In genomic region chr7:144538030-144538644, GRCm38 (mm10) we compare ENCODE assay signal across 13 mouse cellular contexts. TPM values are rescaled to one million over a fixed set of nuclear protein-coding genes. Genes with fewer than 3 reads are reported as not detected.
A peak's percentile ranks its signal among the peaks of the same experiment; 100 is the strongest.
DNase-seq lines count a peak whose midpoint lies in the region; ATAC-seq and TF ChIP-seq lines count a peak whose summit lies in the region.
"Had no signal": no experiment of that assay in that cellular context is flagged by ENCODE, and none has a peak within 500 bp of the region (broad histone marks: within the 10 kb centered on the region; RNA-seq: fewer than 3 reads in every experiment).

No protein-coding gene starts in this region.

- 0 out of 2 replicates have a peak, but pooled peaks cover 2% of the 10 kb centered on the region for H3K36me3 ChIP-seq in forebrain, postnatal 0 days (ENCODE audit: insufficient read depth)
- H3K36me3 ChIP-seq in forebrain, embryonic 15.5 days = no peaks in the 10 kb centered on the region
- H3K36me3 ChIP-seq in hindbrain, postnatal 0 days (ENCODE audit: insufficient read depth, low read length) = no peaks in the 10 kb centered on the region
- peaks cover 13% of the 10 kb centered on the region for H3K36me3 ChIP-seq in hindbrain, embryonic 10.5 days

- H3K9ac ChIP-seq in forebrain, postnatal 0 days = no peak overlapping the region
- no peak overlapping the region for H3K9ac ChIP-seq in forebrain, embryonic 15.5 days (replicated peaks)
- H3K9ac ChIP-seq in hindbrain, postnatal 0 days (replicated peaks; ENCODE audit: low read length) = no peak overlapping the region

- no peak overlapping the region for H3K4me2 ChIP-seq in forebrain, postnatal 0 days (ENCODE audit: low read depth)
- H3K4me2 ChIP-seq in forebrain, embryonic 15.5 days (replicated peaks) = no peak overlapping the region
- H3K4me2 ChIP-seq in hindbrain, postnatal 0 days (ENCODE audit: low read depth, low read length) = no peak overlapping the region

- TF ChIP-seq CTCF in forebrain, postnatal 0 days (IDR thresholded peaks at IDR 0.05; ENCODE audit: low read depth) = no peak
- no peak for TF ChIP-seq CTCF in hindbrain, postnatal 0 days (IDR thresholded peaks at IDR 0.05; ENCODE audit: low read depth)

- 60% methylated on average over 4 of the region's 4 CpGs for WGBS in forebrain, postnatal 0 days
- 75% methylated on average over 4 of the region's 4 CpGs for WGBS in forebrain, embryonic 15.5 days
- WGBS in hindbrain, postnatal 0 days = 75% methylated on average over 4 of the region's 4 CpGs
- 92% methylated on average over 4 of the region's 4 CpGs for WGBS in hindbrain, embryonic 10.5 days

- ATAC-seq in forebrain, postnatal 0 days = peak; percentile 68
- ATAC-seq in forebrain, embryonic 15.5 days (replicated peaks) = no peak
- ATAC-seq in hindbrain, postnatal 0 days = 0 out of 2 replicates have a peak, but pooled peaks have one; percentile 53

- peak; percentile 21 for DNase-seq in forebrain, postnatal 0 days
- peak; percentile 29 for DNase-seq in hindbrain, postnatal 0 days (ENCODE audit: low spot score)
- no peak for DNase-seq in hindbrain, embryonic 10.5 days (ENCODE audit: low spot score)
- peak; percentile 38 for DNase-seq in lung, postnatal 10 days
- DNase-seq in lung, adult 18-20 months = no peak
- peak; percentile 28 for DNase-seq in heart, postnatal 4 days
- no peak for DNase-seq in adrenal gland, postnatal 4 days (ENCODE audit: low spot score in 2 of 2)
- DNase-seq: adrenal gland, postnatal 14 days; embryo, embryonic 11 days; kidney, adult 9 months; thymus, adult 2 months had no signal

- no peaks in the 10 kb centered on the region for H3K9me3 ChIP-seq in forebrain, postnatal 0 days (ENCODE audit: low read length)
- no peaks in the 10 kb centered on the region for H3K9me3 ChIP-seq in forebrain, embryonic 15.5 days
- H3K9me3 ChIP-seq in hindbrain, postnatal 0 days (ENCODE audit: low read length) = no peaks in the 10 kb centered on the region
- no peaks in the 10 kb centered on the region for H3K9me3 ChIP-seq in hindbrain, embryonic 10.5 days
- H3K9me3 ChIP-seq: midbrain, embryonic 10.5 days had no signal

- no peak overlapping the region for H3K27ac ChIP-seq in forebrain, postnatal 0 days (ENCODE audit: low read depth, low read length)
- no peak overlapping the region for H3K27ac ChIP-seq in forebrain, embryonic 15.5 days (replicated peaks)
- H3K27ac ChIP-seq in hindbrain, postnatal 0 days = peak overlapping the region; percentile 27; the same call in 1 of the 2 replicates
- H3K27ac ChIP-seq in hindbrain, embryonic 10.5 days = no peak overlapping the region
- H3K27ac ChIP-seq: midbrain, embryonic 10.5 days had no signal

- no peak overlapping the region for H3K4me3 ChIP-seq in forebrain, postnatal 0 days (ENCODE audit: low read depth, low read length)
- no peak overlapping the region for H3K4me3 ChIP-seq in forebrain, embryonic 15.5 days
- no peak overlapping the region for H3K4me3 ChIP-seq in hindbrain, postnatal 0 days (ENCODE audit: low read length)
- H3K4me3 ChIP-seq in hindbrain, embryonic 10.5 days = no peak overlapping the region
- H3K4me3 ChIP-seq: midbrain, embryonic 10.5 days had no signal

- no peaks in the 10 kb centered on the region for H3K27me3 ChIP-seq in forebrain, postnatal 0 days (ENCODE audit: insufficient read depth, low read length)
- H3K27me3 ChIP-seq in forebrain, embryonic 15.5 days = no peaks in the 10 kb centered on the region
- no peaks in the 10 kb centered on the region for H3K27me3 ChIP-seq in hindbrain, postnatal 0 days (ENCODE audit: insufficient read depth, low read length)
- no peaks in the 10 kb centered on the region for H3K27me3 ChIP-seq in hindbrain, embryonic 10.5 days (ENCODE audit: insufficient read depth, poor library complexity, severe bottlenecking)

- 0 out of 2 replicates have a peak, but pooled peaks cover 4% of the 10 kb centered on the region for H3K4me1 ChIP-seq in forebrain, postnatal 0 days (ENCODE audit: insufficient read depth)
- peaks cover 15% of the 10 kb centered on the region for H3K4me1 ChIP-seq in forebrain, embryonic 15.5 days
- H3K4me1 ChIP-seq in hindbrain, postnatal 0 days (ENCODE audit: insufficient read depth, low read length) = peaks cover 3% of the 10 kb centered on the region; the same call in 1 of the 2 replicates
- peaks cover 6% of the 10 kb centered on the region; the same call in 1 of the 2 replicates for H3K4me1 ChIP-seq in hindbrain, embryonic 10.5 days (replicated peaks)

RNA-seq across cellular contexts. Expression of gene Ppfia1, which starts 15.4 kb away (rescaled TPM):
- total RNA-seq in forebrain, postnatal 0 days (2014; rRNA removed) = 32.2 and 53.8 TPM in 2 replicates
- 12.0 and 15.2 TPM in 2 replicates for polyA plus RNA-seq in forebrain, postnatal 0 days (2015; fragmentation: Nextera tagmentation; extraction: Ambion mirVana)
- polyA plus RNA-seq in forebrain, embryonic 15.5 days (2015; fragmentation: Nextera tagmentation; extraction: Ambion mirVana) = 30.9 and 31.0 TPM in 2 replicates
- total RNA-seq in hindbrain, postnatal 0 days (2014; rRNA removed) = 27.4 and 36.2 TPM in 2 replicates
- polyA plus RNA-seq in hindbrain, postnatal 0 days (2015; fragmentation: Nextera tagmentation; extraction: Ambion mirVana) = 15.6 and 17.2 TPM in 2 replicates
- 33.2 and 38.1 TPM in 2 replicates for polyA plus RNA-seq in hindbrain, embryonic 10.5 days (2016; fragmentation: Nextera tagmentation; extraction: Ambion mirVana)
- total RNA-seq in heart, postnatal 4 days (2021) = 10 to 100 TPM; 94.6 to 99.9 TPM
- total RNA-seq in adrenal gland, postnatal 4 days (2021) = 10 to 100 TPM; 61.1 to 72.8 TPM

RNA-seq across cellular contexts. Expression of gene Fadd, which starts 44.1 kb away (rescaled TPM):
- total RNA-seq in forebrain, postnatal 0 days (2014; rRNA removed) = 2.6 and 2.7 TPM in 2 replicates
- polyA plus RNA-seq in forebrain, postnatal 0 days (2015; fragmentation: Nextera tagmentation; extraction: Ambion mirVana) = 2.5 and 3.0 TPM in 2 replicates
- polyA plus RNA-seq in forebrain, embryonic 15.5 days (2015; fragmentation: Nextera tagmentation; extraction: Ambion mirVana) = 5.4 and 5.7 TPM in 2 replicates
- total RNA-seq in hindbrain, postnatal 0 days (2014; rRNA removed) = 3.4 and 4.3 TPM in 2 replicates
- polyA plus RNA-seq in hindbrain, postnatal 0 days (2015; fragmentation: Nextera tagmentation; extraction: Ambion mirVana) = 3.1 and 3.7 TPM in 2 replicates
- polyA plus RNA-seq in hindbrain, embryonic 10.5 days (2016; fragmentation: Nextera tagmentation; extraction: Ambion mirVana) = 10.1 TPM in 2 replicates
- total RNA-seq in heart, postnatal 4 days (2021) = 10 to 100 TPM; 16.6 to 16.7 TPM
- 10 to 100 TPM; 13.3 to 14.4 TPM for total RNA-seq in adrenal gland, postnatal 4 days (2021)

Comparison
In these comparisons a context has a peak if more than half of its experiments do, and no peak if none do; other contexts are left out.
1. DNase-seq: peak in forebrain, postnatal 0 days (single experiment), hindbrain, postnatal 0 days (single experiment), lung, postnatal 10 days (single experiment) and heart, postnatal 4 days (single experiment); none in hindbrain, embryonic 10.5 days (single experiment), lung, adult 18-20 months (0 of 2) and adrenal gland, postnatal 4 days (0 of 2).